Mouse (Mus musculus) liver, embryonic 11.5 days (tissue): Measurements from ENCODE around the gene Nubp2. TPM values are rescaled to one million over a fixed set of nuclear protein-coding genes. Genes with fewer than 3 reads are reported as not detected.

Source experiments
- ATAC-seq: fragments of 200-750 bp; cut with Nextera tagmentation; replicated peaks from 2 replicates; pipeline ENCODE4 v1.8.0; 2017; ENCODE audit warnings: moderate number of reproducible peaks, mild to moderate bottlenecking, moderate TSS enrichment, moderate library complexity; ENCODE audit not compliant: low FRiP score
- DNase-seq: peaks from one replicate; pipeline ENCODE4 v3.0.0-alpha.2; 2017; ENCODE audit warnings: low spot score
- H3K27ac ChIP-seq: fragments of 300-500 bp; sonication (generic); 2 replicates; pipeline ENCODE4 v1.5.1; 2014; ENCODE audit warnings: mild to moderate bottlenecking, low read depth, low read length, control low read depth
- H3K27me3 ChIP-seq: fragments of 300-500 bp; sonication (generic); replicated peaks from 2 replicates; pipeline ENCODE4 v1.6.1; 2014; ENCODE audit warnings: low read length, mixed read lengths; ENCODE audit not compliant: control insufficient read depth, insufficient read depth
- H3K36me3 ChIP-seq: fragments of 300-500 bp; sonication (generic); 2 replicates; pipeline ENCODE4 v1.6.1; 2014; ENCODE audit warnings: mild to moderate bottlenecking, low read length, moderate library complexity, mixed read lengths; ENCODE audit not compliant: control insufficient read depth, insufficient read depth
- H3K4me1 ChIP-seq: fragments of 300-500 bp; sonication (generic); replicated peaks from 2 replicates; pipeline ENCODE4 v1.6.1; 2014; ENCODE audit warnings: low read length, mixed read lengths; ENCODE audit not compliant: control insufficient read depth, insufficient read depth
- H3K4me2 ChIP-seq: fragments of 300-500 bp; sonication (generic); 2 replicates; pipeline ENCODE4 v1.6.1; 2014; ENCODE audit warnings: mild to moderate bottlenecking, control low read depth, moderate library complexity
- H3K4me3 ChIP-seq: fragments of 300-500 bp; sonication (generic); 2 replicates; pipeline ENCODE4 v1.5.1; 2014; ENCODE audit warnings: low read depth, low read length, control low read depth
- H3K9ac ChIP-seq: fragments of 300-500 bp; sonication (generic); 2 replicates; pipeline ENCODE4 v1.6.1; 2014; ENCODE audit warnings: low read depth, low read length, control low read depth
- H3K9me3 ChIP-seq: fragments of 300-500 bp; sonication (generic); 2 replicates; pipeline ENCODE4 v1.6.1; 2016; ENCODE audit warnings: low read length, inconsistent platforms, mixed read lengths; ENCODE audit not compliant: control insufficient read depth
- WGBS: fragments of 180-500 bp; shearing (Covaris S2); extraction: QIAGEN DNeasy Blood & Tissue Kit; methylation state at CpG from one replicate; pipeline ENCODE4 v1.1.7; 2014; 5-methylcytosine and 5-hydroxymethylcytosine counted together
- polyA plus RNA-seq: library from polyadenylated mRNA; unstranded; fragments of >200 nt; fragmentation: Nextera tagmentation; extraction: Ambion mirVana; gene quantifications from 2 replicates; pipeline ENCODE4 v1.2.1, GENCODE M21; 2014

Gene Nubp2
- polyA plus RNA-seq: 123 and 135 TPM in 2 replicates

DNA sequence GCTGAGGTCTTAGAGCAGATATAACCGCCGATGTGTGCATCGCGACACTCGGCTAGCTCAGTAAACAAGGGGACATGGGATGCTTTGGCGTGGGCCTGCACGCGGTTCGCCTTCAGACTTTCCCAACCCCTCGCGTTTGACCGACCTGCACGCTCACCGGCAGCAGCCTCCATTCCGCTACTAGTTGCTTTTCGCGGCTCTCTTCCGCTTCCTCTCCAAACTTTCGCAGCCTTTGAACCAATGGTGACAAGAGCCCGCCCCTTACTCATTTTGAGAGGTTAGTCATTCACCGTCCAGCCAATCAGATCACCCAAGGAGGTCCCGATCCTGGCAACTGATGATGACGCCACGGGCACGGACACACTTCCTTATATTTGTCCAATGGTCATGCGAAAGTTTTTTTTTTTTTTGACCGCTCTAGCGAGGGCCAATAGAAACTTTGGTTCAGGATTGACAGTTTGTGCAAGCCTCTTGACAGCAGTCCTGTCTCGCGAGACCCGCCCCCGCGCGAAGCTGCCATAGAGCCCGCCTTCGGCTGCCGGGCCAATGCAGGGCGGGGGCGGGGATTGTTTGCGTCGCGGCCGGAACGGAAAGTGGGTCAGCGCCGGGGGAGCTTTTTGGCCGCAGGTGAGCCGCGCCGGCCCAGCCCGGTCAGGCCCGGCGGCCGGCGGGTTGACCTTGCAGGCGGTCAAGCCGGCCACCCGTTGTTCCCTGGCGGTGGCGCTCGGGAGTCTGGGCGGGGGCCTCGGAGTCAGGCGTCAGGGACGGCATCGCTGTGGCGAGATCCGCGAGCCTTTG is at the start of gene Nubp2, which contains the start of gene Spsb3:
TSS of gene Nubp2 (minus strand) at position 216 of the 798 bp plus-strand sequence.
TSS of gene Spsb3 (plus strand) at position 510 of the 798 bp plus-strand sequence.
- peaks cover 35% of the 10 kb centered on the region; the same call in 1 of the 2 replicates for H3K36me3 ChIP-seq
- ATAC-seq: peak; percentile 92
- under 1% methylated on average over 69 of the region's 69 CpGs for WGBS

DNA sequence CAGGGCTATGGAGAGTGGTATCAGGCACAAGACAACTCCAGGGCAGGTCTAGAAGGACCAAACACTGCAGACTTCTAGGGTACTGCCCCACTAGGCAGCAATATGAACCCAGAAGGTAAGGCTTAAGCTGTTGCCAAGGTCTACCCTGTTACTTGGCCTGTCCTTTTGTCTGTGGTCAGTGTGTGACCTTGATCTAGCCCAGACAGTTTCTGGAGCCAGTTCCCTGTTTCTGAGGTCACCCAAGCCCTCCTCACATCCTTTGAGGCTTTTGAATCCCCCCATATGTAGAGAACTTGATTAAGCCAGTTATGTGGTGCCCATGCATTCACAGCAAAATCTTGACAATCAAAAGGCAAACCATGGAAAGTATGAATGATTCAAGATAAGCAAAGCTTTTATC is 49.5 kb upstream of the Nubp2 start:
- Histone ChIP-seq H3K4me3 (peak overlapping the region; percentile 97), H3K36me3 (peaks cover 5% of the 10 kb centered on the region; the same call in 1 of the 2 replicates), H3K27me3 (no peaks in the 10 kb centered on the region), H3K9me3 (no peaks in the 10 kb centered on the region), H3K4me1 (peaks cover 24% of the 10 kb centered on the region), H3K27ac (no peak overlapping the region), H3K9ac (peak overlapping the region; percentile 80), H3K4me2 (peak overlapping the region; percentile 90)
- ATAC-seq (no peak), DNase-seq (no peak)

More for the DNA sequence above, at the start of gene Nubp2, which contains the start of gene Spsb3:
- peak; percentile 95 for DNase-seq
- peak within 1 kb of the TSS; percentile 60 for H3K27ac ChIP-seq
- H3K4me3 ChIP-seq: peak within 1 kb of the TSS; percentile 76
- no peaks in the 10 kb centered on the region for H3K27me3 ChIP-seq
- peak within 1 kb of the TSS; percentile 80 for H3K9ac ChIP-seq
- peak within 1 kb of the TSS; percentile 96 for H3K4me2 ChIP-seq
- peaks cover 18% of the 10 kb centered on the region for H3K4me1 ChIP-seq
- H3K9me3 ChIP-seq: no peaks in the 10 kb centered on the region

DNA sequence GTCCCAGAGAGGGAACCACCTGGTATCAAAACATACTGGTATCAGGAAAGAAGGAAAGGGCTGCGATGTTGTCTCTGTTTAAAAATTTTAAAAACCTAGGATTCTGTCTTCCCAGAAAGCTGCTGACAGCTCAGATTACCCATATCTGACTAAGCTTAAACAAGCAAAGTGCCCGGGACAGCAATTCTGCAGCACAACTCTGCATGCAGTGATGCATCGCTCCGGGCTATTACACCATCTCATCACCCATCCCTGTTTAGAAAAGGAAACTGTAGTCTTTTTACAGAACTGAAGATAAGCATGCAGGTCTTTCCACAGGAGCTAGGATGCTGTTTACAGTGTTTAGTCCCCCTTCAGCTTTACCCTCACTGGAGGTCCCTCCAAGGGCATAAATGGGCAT is 48.8 kb upstream of the Nubp2 start:
- Histone ChIP-seq H3K36me3 (peaks cover 5% of the 10 kb centered on the region; the same call in 1 of the 2 replicates), H3K27ac (peak overlapping the region; percentile 11; the same call in 1 of the 2 replicates), H3K27me3 (no peaks in the 10 kb centered on the region)

DNA sequence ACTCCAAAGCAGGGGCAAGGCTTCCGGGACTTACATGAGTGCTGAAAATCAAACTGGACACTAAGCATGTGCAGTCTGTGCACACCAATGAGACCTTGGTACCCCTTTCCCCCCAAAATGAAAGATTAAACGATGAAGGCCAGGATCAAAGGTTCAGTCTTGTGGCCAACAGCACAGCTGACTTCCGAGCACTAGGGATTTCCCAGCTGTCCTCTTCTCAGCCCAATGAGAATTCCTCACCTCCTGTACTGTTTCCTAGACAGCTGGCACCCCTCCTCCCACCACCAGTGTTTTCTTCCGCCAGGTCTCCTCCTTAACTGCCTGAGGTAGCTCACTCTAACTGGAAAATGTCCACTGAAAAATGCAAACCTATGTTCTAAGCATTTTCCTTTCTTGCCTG is 47.0 kb upstream of the Nubp2 start:
- Histone ChIP-seq H3K4me1 (peaks cover 24% of the 10 kb centered on the region), H3K4me3 (no peak overlapping the region), H3K27ac (no peak overlapping the region), H3K9me3 (no peaks in the 10 kb centered on the region), H3K9ac (no peak overlapping the region), H3K4me2 (no peak overlapping the region), H3K27me3 (no peaks in the 10 kb centered on the region), H3K36me3 (peaks cover 5% of the 10 kb centered on the region; the same call in 1 of the 2 replicates)
- DNase-seq (no peak), ATAC-seq (no peak)
- 88% methylated on average over 4 of the region's 4 CpGs for WGBS

More for the DNA sequence above, 48.8 kb upstream of the Nubp2 start:
- Histone ChIP-seq H3K4me2 (peak overlapping the region; percentile 90), H3K4me1 (peaks cover 24% of the 10 kb centered on the region), H3K4me3 (peak overlapping the region; percentile 97), H3K9me3 (no peaks in the 10 kb centered on the region), H3K9ac (peak overlapping the region; percentile 80)
- ATAC-seq (no peak), DNase-seq (no peak)
- 72% methylated on average over 4 of the region's 4 CpGs for WGBS

DNA sequence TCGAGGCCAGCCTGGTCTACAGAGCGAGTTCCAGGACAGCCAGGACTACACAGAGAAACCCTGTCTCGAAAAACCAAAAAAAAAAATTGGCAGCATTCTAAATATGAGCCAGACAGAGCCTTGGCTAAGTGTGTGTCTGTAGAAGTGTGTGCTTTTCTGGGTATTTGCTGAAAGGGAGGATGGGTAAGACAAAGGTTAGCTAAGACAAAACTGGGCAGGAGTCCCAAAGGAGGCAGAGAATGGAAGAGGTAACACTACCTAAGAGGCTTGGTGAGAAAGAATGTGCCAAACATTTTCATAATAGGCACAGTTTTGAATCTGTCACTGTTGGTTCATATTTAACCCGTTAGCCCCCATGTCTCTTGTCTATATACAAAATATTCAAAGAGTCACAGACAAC is 46.3 kb upstream of the Nubp2 start:
- Histone ChIP-seq H3K9ac (no peak overlapping the region), H3K4me2 (no peak overlapping the region), H3K36me3 (peaks cover 9% of the 10 kb centered on the region; the same call in 1 of the 2 replicates), H3K27ac (no peak overlapping the region), H3K9me3 (no peaks in the 10 kb centered on the region), H3K4me1 (peaks cover 24% of the 10 kb centered on the region), H3K27me3 (no peaks in the 10 kb centered on the region), H3K4me3 (no peak overlapping the region)
- 91% methylated on average over 4 of the region's 4 CpGs for WGBS
- ATAC-seq (no peak), DNase-seq (no peak)

DNA sequence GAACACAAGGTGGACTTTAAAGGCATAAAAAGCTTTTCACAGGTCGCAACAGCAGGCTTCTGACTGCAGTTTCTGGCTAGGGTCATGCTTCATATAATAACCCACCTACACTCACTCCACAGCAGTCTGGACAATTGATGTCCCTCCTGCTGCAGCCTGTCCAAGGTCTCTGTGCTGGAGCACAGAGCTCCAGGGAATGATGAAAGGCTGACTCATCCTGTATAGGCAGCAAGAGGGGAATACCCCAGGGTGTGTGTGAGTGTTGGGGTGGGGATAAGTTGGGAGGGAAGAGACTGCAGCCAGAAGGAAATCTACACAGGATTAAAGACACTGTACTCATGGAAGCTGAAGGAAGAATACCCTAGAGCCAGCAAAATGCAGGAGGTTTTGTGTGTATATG is 43.4 kb upstream of the Nubp2 start:
- 92% methylated on average over 1 of the region's 1 CpGs for WGBS
- Histone ChIP-seq H3K9me3 (no peaks in the 10 kb centered on the region), H3K9ac (no peak overlapping the region), H3K4me3 (no peak overlapping the region), H3K36me3 (peaks cover 17% of the 10 kb centered on the region; the same call in 1 of the 2 replicates), H3K27me3 (no peaks in the 10 kb centered on the region), H3K4me2 (no peak overlapping the region), H3K27ac (no peak overlapping the region), H3K4me1 (peaks cover 9% of the 10 kb centered on the region)
- ATAC-seq (no peak), DNase-seq (no peak)

DNA sequence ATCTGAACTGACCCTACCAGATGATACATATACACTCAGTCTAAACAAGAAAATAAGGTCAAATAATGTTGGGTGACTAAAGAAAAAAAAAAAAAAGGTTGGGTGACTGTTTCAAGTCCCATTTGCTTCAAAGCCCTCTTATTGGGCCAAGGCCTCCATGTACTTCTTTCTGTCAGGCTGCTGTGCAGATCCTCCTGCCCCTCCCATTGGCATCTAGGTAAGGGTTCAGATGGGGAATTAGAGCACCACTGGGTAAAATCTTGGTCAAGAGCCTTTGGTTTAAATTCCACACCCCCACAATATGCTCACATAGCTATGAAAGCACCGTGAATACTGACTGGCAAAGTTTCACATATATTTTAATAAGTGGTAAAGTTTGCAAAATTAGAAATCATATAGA is 37.1 kb upstream of the Nubp2 start:
- Histone ChIP-seq H3K9me3 (no peaks in the 10 kb centered on the region), H3K36me3 (peaks cover 52% of the 10 kb centered on the region), H3K4me2 (no peak overlapping the region), H3K9ac (no peak overlapping the region), H3K27ac (no peak overlapping the region), H3K27me3 (no peaks in the 10 kb centered on the region), H3K4me3 (no peak overlapping the region), H3K4me1 (no peaks in the 10 kb centered on the region)
- 89% methylated on average over 1 of the region's 1 CpGs for WGBS
- ATAC-seq: no peak
- DNase-seq: no peak

DNA sequence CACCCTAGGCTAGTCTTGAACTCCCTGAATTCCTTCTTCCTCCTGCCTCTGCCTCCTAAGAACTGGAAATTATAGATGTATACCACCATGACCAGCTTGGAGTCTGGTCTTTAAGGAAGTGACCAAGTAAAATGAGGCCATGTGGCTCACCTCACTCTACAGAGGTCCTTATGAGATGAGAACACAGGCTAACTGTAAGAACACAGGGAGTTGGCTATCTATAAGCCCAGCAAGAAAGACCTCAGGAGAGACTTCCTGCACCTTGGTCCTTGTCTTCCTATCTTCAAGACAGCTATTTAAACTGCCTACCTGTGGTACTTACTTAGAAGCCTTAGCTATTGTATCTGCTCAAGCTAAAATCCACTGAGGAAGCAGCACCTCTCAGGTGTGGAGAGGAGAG is 27.8 kb upstream of the Nubp2 start:
- Histone ChIP-seq H3K27ac (no peak overlapping the region), H3K4me1 (no peaks in the 10 kb centered on the region), H3K36me3 (peaks cover 69% of the 10 kb centered on the region), H3K4me3 (no peak overlapping the region), H3K9ac (no peak overlapping the region), H3K9me3 (no peaks in the 10 kb centered on the region), H3K27me3 (no peaks in the 10 kb centered on the region), H3K4me2 (no peak overlapping the region)
- DNase-seq (no peak), ATAC-seq (no peak)

DNA sequence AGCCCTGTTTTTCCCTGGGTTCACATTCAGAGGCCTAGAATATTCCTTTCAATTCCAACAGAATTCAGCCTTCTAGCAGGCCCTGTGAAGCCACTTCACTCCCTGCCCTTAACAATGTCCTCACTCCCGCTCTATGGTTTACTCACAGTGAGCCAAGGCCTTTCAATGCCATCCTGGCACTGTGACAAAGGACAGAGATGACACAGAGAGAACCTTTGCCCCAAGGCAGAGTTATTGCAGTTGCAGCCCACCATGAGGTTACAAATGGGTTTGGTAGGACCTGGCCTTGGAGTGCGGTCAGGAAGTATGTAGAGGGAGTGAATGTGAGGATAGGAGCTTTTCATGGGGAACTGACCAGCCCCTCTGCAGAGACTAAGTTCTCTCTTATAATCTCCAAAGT is 21.4 kb upstream of the Nubp2 start:
- Histone ChIP-seq H3K4me3 (no peak overlapping the region), H3K4me1 (peaks cover 10% of the 10 kb centered on the region), H3K4me2 (no peak overlapping the region), H3K9me3 (no peaks in the 10 kb centered on the region), H3K27me3 (no peaks in the 10 kb centered on the region), H3K9ac (no peak overlapping the region), H3K36me3 (peaks cover 47% of the 10 kb centered on the region), H3K27ac (no peak overlapping the region)
- DNase-seq: no peak
- ATAC-seq: no peak
- 96% methylated on average over 2 of the region's 2 CpGs for WGBS
